Mouse (Mus musculus): ENCODE data around the gene Pex14.

Gene Pex14

DNA sequence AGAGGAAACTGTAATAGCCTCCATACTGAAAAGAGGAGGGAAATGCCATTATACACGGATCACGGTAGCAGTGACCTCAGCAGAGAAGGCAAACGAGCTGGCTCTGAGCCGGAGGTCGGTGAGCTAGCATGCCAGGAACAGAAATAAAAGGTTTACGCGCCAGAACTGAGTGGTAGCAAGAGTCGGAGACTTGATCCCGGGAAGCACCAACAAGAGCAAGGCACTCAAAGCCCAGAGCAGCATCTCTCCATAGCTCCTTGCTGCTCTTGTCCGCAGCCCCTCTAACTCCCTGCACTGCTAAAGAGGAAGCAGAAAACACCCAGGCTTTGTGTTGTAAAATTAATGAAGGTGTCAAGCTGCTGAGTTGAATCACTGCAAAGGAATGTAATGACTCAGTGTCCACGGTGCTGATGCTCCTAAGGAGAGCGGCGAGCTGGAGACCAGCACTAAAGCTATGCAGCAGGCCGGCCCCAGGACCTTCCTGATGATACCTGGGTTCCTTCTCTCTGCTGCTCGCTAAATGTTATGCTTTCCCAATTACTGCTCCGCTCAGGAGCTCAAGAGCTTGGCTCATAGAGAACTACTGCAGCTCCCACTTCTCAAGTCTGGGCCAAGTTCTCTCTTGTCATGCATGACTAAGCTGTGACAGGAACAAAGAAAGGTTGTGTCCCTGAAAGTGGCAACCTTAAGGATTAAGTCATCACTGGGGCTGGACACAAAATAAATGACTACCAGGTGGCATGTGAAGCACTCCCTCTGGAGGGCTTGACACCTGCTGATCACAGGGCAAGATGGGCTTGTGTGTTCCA lies 50.1 kb downstream of the Pex14 start:
- peak; percentile 45 to 55 for DNase-seq

DNA sequence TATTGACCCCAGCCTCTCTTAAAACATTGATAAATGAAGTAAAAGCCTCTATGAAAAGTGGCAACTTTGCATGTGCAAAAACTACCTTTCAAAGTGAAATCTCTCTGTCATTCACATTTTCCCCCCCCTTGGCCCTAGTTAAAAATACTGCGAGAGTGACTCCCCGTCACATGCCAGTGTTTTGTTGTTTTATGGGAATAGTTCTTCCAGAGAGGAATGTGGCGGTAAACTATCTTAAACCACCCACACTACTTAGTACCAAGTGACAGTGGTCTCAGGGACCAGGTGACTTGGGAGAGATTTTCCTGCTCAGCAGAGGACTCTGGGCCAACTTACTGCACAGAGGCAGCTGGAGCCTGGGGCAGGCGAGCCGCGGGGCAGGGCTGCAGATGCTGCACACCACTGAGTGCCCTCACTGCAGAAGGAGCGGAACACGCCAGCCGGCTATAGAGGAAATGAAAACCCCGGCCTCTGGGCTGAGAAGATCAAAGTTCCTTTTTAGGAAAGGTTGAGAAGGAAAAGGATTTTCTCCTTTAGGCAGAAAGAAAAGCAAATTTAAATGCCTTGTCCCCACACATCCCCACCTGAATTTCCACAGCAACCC lies 50.9 kb downstream of the Pex14 start:
- DNase-seq = no peak

DNA sequence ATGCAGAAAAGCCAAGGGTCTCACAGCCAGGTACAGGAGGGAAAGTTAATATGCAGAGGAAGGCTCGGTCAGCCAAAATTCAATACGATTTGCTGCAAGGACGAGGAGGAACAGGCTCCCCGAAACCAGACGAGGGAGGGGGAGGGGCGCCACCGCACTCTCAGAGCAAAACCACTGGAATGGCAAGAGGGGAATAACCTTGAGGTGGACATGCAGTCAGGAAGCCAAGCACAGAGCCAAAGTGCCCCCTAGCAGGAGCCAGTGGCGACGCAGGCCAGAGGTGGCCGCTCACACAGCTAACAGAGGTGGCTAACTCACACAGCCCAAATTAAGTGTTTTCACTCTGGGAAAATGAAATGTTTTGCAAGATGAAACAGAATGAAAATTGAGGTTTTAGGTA lies 52.3 kb downstream of the Pex14 start:
- DNase-seq = peak in 1 of 2 experiments; percentile 28

DNA sequence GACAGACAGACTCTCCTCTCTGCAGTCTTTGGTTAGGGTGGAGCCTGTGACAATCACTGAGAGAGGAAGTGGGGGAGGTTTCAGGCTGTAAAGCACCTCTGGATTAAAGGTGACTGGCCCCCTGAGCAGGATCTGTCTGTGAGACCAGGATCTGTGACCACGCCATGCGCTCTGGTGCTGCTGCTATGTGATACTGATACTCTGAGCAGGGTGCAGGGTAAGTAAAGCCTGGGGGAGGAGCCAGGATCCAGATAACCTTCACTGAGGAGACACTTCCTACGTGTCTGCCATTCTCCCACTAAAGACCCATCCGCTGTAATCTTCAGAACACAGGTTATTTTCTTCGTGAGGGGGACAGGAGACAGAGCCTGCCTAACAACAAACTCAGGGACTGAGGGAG lies 53.8 kb downstream of the Pex14 start:
- no peak for DNase-seq

DNA sequence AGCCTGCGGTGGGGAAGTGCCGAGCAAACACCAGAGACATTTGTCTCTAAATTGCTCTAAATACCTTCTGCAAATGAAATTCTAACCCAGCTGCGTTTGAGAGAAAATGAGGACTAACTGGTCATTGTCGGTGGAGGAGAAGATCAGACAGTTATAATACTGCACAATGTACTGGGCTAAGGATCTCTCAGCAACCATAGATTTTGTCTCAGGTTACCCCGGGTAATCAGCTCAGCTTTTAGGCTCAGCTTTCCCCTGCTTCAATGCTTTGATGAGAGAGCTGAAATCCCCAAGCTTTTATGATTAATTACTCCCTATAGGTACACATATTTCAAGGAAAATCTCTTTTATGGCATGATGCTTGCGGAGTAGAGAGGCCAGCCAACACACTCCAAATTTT lies 59.4 kb downstream of the Pex14 start:
- no peak for DNase-seq

DNA sequence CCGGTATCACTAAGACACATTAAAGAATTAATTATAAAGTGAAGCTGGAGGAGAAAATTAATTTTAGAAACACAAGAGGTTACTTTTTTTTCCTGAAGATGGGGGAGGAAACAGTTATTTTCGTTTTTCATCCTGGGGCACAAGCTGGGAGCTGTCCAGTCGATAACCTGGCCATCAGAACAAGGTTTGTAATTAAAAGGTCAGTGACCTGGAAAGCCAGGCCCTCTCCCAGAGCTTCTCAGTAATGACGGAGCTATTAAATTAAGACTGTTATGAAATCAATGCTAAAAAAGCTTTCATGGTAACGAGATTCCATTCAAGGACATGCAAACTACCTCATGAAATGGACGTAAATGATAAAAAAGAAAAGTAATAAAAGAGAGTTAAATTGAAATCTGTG lies 62.0 kb downstream of the Pex14 start:
- DNase-seq = no peak

DNA sequence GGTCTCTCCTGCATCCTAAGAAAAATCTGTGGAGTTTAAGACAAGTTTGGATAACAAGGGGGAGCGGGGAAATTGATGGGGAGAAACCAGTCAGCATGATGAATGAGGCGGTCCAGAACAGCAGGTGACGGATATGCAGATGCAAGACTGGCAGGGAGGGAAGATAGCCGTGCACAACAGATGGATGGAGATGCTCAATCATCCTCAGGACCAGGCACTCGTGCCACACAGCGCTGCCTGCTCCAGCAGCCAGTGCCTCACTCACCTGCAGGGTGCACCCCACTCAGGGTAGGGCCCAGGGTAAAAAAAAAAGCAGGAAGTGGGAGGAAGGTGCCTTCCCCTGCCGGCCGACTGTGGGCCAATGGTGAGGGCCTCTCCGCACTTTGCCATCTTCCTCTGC lies 63.1 kb downstream of the Pex14 start:
- no peak for DNase-seq

DNA sequence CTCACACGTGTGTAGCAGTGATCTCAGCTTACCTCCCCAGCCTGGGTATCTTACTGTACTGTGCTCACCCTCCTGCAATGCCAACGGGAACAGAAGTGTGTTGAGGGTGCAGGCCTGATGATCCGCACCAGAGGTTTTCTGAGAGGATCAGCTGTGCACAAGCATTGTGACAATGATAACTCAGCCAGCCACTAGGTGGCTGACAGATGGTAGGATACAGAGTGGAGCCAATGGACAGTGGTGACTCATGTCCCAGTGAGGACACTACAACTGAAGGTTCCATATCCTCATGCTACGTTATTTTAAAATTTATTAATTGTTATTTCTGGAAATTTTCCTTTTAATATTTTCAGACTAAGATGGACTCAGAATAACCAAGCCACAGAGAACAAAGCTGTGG lies 68.2 kb downstream of the Pex14 start:
- DNase-seq = peak in 1 of 2 experiments; percentile 37

DNA sequence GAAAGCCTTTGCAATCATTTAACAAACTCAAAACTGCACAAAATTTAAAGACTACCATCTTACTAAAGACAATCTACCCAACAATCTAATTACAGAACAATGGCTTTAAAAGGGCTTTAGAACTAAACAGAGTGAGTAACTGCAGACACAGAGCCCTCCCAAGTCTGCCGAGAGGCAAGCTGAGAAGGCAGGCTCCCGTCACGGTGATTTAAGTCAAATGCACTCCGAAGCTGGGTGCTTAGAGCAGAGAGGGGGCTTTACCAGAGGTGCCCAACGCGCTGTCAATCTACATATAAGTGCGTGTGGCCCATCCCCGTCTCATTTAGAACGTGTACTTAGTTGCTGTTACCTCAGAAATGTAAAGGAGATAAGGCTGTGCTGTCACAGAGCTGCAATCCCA lies 72.1 kb downstream of the Pex14 start:
- DNase-seq = no peak

DNA sequence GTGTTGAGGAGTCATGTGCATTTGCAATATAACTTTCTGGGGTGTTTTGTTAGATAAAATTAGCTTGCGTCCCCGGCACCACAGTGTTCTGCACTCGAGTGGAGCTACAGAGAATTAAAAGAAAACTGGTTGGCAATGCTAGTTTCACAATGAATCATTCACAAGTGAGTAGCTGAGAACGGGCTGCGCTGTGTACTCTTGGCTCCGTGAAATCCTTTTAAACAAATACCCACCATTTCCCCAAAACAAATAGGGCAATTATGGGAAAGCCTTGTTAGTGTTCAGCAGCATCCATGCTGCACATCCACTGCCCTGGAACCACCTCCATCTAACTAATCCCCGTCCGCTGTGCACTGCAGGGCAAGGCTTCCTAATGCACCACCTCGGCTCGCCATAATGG lies 74.4 kb downstream of the Pex14 start:
- DNase-seq = no peak

DNA sequence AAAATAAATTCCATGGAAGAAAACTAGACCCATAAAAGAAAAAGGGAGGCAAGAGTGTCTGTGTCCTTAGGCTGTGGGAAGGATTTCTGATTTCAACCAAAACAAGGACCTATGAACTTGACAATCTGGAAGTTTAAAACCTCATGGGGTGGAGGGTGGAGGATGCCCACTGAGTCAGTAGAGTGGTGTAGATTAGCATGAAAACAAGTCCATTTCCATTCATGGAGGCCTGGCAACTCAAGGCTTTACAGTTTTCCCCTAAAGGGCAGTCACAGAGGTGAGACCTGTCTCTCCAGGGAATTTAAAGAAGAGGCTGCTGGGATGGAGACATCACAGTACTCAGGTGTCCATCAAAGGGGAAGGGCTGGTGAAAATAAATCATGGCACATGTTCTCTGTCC lies 78.7 kb downstream of the Pex14 start:
- DNase-seq = no peak

DNA sequence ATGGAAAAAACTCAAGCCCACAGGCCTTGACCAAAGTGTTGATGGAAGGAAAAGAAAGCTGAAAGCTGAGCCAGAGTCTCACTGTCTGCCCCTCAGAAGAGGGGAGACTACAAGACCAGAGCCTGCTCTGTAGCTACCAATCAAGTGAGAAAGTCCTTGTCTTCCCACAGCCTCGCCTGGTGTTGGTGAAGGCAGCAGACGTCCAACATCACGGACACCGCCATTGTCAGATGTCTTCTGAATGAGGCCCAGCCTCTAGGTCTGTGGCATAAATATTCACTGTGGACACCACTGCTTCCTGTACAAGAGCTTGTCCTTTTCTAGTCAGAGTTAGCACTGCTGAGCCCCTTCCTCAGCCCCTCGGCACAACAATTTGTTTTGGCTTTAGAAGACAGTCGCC lies 80.2 kb downstream of the Pex14 start:
- no peak for DNase-seq

DNA sequence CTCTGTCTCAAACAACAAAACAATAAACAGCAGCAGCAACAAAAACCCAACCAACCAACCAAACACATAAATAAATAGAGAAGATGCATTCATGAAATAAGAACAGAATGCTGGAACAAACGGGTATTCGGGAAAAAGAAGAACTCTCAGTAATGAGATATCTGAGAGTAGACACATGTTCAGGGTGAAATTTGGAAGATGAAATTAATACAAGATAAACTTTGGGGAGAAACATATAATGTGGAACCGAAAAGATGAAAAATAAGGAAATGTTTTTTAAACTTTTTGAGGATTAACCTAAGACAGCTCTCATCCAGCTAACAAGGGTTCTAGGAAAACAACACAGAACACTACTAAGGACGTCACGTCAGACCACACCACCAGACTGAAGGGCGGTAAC lies 92.9 kb downstream of the Pex14 start:
- no peak for DNase-seq

DNA sequence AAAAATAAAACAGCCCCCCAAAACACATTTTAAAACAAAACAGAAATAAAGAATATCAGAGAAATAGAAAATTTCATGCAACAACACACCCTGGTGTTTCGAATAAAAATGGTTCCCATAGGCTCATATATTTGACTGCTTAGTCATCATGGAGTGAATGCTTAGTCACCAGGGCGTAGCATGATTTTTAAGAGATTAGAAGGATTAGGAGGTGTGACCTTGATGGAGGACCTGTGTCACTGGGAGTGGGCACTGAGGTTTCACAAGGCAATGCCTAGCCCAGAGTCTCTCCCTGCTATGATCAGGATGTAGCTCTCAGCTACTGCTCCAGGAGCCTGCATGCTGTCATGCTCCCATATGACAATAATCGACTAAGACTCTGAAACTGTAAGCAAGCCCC lies 93.6 kb downstream of the Pex14 start:
- no peak for DNase-seq

DNA sequence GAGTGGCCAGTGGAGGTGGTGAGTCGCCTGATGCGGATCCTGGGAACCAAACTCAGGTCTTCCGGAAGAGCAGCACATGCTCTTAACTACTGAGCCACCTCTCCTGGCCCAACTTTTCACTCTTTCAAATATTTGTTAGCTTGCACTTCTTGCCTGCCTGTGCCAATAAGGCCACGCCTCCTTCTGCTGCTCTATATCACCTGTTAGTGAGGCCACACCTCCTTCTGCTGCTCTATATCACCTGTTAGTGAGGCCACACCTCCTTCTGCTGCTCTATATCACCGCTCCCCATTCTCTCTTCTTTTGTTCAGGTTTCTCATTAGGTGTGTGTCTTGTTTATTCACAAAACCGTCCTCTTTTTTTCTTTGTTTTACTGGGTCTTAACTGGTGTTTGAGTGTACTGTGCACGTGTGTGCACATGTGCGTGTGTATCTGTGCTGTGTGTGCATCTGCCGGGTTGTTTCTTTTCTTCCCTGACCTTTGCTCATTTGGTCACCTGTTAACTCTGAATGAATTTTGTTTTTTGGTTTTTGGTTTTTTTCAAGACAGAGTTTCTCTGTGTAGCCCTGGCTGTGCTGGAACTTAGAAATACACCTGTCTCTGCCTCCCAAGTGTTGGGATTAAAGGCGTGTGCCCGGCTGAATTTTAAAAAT lies 97.1 kb downstream of the Pex14 start:
- DNase-seq = no peak

DNA sequence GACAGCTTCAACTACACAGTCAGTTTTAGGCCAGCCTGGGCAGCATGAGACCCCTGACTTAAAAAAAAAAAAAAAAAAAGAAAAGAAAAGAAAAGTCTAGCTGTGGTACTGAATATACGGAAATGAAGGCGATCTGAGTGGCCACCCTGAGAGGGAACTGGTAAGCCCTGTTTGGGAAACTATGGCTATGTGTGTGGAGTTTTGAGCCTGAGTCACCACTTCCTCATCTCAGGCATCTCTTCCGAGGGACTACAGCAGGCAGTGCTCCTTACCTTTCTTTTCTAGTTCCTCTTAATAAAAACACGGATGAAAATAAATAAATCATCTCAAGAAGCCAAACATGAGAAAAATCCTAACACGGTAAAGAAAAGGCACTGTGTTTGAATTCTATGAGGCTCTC lies 98.2 kb downstream of the Pex14 start:
- DNase-seq = no peak

DNA sequence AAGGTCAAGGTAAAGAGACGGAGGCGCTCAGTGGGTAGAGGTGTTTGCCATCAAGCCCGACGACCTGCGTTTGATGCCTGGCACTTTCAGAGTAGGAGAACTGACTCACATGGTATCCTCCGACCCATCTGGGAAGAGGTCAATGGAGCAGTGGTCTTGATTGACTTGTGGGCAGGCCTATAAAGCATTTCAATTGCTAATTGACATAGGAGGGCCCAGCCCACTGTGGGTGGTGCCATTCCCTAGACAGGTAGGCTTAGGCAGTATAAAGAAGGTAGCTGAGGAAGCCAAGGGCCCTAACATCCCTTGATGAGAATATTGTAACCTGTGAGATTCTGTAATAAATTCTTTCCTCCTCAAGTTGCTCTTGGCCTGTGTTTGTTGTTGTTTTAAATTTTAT lies 98.9 kb downstream of the Pex14 start:
- DNase-seq = no peak

DNA sequence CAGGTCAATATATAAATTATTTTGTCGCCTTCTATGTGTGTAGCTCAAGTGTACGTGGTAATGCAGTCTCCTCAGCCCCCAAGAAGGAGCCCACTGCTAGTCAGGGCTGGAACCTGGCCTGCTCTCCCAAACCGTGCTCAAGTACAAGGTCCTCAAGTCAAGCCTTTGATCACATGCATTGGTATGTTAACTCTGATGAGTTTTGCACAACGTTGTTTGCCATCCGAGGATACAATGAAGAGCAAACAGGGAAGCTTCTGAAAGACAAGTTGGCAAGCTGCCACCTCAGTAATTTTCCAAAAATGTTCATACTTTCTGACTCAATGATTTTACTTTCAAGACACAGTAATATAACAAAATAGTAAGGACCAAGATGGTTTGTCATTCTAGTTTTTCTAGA lies 105.7 kb downstream of the Pex14 start:
- no peak for DNase-seq

DNA sequence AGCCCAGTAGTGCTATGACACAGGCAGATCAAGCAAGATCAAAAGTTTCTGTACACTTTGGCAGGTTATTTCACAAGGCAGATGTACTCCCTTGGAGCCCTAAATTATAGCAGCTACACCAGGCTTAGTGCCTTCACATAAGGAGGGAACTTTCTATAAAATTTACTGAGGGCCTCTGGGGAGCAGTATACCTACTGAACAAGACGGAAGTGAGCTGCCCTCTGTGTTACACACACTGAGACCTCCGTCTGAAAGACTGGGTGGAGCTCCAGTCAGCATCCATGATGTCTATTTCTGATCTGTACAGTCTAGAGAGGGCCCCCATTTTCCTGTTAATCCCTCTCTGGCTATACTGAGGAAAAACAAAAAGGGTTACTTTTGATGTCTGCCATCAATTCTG lies 109.6 kb downstream of the Pex14 start:
- DNase-seq = no peak

DNA sequence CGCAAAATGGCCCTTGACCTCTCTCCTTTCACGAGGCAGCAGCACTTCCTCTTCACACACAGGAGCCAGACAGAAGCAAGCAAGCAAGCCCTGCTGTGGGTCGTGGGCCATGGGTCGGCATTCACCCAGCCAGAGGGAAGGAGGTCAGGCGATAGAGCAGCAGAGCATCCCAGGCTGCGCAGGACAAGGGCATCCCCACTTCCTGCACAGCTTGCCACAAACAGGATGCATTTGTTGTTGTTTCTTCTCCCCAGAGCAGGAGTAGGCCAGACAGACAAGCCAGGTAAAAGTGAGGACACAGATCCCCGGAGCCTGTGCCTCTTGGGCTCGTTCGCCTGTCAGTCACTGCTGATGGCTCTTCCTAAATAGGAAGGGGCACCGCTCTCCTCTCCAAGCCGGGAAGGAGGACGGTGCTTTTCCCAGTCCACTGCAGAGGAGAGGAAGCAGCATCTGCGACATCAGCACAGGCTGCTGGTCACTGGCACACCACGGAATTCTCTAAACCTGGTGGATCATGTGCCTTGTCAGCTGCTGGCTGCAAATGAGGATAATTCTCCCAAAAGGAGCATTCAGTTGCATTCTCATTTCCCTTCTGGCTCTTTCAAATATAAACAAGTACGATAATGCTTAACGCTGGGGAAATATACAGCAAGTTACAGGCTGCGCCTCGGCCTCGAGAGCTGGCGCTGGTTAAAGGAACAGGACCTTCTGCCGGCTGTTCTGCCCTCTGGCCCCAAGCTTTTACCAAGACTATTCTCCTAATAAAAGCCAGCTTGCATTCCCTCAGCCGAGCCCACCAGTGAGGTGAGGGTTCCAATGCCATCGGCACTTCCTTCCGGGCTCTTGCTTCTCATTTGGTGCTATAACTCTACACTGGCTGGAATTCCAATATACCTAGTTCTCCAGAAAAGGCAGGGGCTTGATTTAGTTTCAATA lies 113.9 kb downstream of the Pex14 start:
- DNase-seq = no peak

DNA sequence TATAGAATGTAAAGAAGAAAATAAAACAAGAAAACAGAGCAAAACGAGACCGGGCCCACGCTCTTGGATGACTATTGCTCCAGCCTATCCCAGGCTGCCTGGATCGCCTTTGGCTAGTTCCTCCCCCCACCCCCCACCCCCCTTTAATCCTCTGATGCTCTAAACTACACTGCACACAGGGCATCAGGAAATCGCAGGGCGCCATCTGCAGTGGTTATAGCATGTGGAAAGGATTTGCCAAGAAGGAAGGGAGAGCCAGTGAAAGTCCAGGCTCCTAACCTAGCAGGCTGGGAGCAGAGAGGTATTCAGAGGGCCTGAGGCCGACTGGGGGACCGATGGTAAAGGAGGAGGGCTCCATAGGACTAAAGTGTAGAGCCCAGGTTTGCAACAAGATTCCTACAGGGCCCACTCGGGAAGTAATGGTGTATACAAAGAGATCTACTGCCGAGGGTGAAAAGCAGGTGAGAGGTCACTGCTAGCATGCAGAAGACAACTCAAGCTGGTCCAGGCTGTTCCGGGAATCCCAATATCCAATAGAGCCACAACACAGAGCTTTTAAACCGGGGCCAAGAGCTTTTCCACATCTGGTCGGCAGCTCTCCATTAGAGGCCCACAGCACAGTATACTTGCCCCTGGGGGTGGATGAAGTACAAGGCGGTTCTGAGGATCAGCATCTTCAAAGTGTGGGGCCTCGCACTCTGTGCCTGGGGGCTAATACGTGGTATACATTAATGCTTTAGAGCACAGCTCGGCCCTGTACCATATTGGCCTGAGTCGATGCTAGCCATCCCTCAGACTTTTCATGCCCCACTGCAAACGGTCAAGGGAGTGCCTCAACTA lies 114.8 kb downstream of the Pex14 start:
- no peak for DNase-seq

DNA sequence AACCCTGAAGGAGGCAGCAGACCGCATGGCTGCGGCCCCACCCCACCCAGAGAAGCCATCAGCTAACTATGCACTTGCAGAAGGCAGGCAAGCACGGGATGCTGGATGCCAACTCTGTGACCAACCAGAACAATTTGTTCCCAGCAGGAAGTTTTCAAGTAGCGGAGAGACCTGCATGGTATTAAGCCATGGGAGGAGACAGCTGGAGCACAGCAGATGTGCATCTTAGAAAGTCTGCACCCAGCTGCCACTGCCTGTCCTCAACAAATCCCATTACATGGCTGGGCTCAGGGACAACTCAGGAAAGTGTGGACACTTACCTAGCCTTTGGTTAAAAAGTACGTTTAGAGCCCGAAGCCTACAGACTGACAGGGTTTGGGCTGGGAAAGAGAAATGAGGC lies 117.4 kb downstream of the Pex14 start:
- DNase-seq = no peak
